Mouse (Mus musculus): ENCODE measurements at regions not wholly inside any gene's neighbourhood (a gene's known extent, or its start where the extent isn't known, plus 50 kb on each side); places are given as distances from the start of the nearest gene placed in this dataset.

DNA sequence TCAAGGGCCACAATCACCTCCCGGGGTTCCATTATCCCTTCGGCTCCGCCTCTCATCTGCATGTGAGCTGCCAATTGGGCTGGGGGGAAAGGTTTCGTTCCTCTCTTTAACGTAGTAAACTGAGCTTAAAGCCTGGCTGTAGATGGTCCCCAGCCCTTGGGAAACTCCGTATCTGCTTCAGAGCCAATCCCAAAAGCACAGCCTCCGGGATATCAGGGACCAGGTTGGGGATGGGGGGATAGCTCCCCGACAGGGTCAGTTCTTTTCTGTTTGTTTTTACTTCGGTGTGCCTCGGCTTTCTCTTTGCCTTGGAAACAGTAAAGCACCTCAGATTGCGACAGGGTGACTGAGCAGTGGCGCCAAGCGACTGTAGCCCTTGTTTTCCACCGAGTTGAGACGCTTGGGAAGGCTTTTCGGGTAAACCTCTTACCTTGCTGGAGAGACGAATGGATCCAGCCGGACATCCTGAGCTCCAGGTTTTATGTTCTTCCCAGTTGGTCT is 64.5 kb downstream of the Tfap2c start:
- intact Hi-C loops (cut with DNase I): no loop called here
- no peak for DNase-seq

DNA sequence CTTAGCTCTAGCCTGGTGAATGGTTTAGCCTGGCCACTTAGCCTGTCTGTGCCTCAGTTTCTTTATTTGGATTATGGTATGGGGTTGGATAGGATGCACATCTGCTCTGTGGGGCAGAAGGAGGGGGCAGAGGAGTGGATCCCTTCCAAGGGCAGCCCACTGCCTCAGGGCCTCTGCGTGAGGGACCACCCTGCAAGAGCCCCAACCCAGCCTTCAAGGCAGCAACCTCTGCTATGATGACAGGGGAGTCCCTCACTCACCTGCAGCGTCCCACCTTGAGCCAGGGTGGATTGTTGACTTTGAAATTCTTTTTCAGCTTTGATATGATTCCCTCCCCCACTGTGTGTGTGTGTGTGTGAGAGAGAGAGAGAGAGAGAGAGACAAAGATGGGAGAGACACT is 65.8 kb downstream of the Tfap2c start:
- DNase-seq: no peak
- intact Hi-C loops (cut with DNase I): no loop called here

DNA sequence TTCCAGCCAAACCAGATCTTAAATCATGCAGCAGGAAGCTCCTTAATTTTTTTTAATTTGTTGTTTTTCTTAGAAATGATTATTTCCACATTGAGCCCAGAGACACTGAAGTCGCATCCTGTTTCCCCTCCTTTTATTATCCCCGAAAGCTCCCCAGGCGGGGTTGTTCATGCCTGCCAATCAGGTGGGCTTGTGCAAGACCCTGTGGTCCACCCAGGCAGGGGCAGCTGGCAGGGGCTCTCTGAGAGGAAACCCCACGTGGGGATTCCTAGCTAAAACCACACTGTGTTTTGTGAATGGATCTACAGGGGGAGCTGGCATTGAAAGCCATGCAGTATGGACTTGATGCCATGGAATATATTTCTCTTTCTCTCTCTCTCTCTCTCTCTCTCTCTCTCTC is 66.2 kb downstream of the Tfap2c start:
- intact Hi-C loops (cut with DNase I): no loop called here
- DNase-seq: no peak

DNA sequence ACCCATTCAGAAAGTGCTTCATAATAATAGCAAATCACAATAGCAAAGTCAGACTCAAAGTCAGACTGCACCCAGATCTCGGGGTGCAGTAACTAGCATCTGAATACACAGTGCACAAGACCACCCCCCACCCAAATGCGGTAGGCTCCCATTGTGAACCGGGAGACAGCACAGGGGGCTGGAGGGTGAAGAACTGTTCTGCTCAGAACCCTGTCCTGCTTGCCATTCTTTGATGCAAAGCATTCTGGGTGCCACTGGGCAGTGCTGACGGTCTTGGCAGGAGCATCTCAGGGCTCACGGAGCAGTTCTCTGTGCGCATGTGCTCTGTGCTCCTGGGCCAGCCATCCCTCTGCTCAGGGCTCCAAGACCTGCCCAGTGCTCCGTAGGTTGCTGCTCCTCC is 69.8 kb downstream of the Tfap2c start:
- intact Hi-C loops (cut with DNase I): no loop called here

DNA sequence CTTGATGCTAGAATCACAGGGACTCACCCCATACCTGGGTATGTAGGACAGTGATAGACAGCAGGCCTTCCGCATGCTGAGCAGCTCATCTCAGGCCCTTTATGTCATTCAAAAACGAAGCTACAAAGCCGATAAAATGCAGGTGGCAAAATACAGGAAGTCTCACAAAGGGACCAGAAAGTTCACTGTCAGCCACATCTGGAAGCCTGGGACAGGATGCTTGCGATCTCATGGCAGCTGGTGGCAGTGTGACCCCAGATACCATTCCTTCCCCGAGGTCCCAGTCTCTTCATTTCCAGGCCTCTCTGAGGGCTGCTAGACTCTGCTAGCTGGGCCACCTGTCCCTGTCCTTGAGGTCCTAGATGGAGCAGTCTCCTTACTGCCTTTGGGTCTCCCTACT is 70.6 kb downstream of the Tfap2c start:
- intact Hi-C loops (cut with DNase I): no loop called here
- no peak for DNase-seq

More for the DNA sequence above, 69.8 kb downstream of the Tfap2c start:
- DNase-seq: no peak

DNA sequence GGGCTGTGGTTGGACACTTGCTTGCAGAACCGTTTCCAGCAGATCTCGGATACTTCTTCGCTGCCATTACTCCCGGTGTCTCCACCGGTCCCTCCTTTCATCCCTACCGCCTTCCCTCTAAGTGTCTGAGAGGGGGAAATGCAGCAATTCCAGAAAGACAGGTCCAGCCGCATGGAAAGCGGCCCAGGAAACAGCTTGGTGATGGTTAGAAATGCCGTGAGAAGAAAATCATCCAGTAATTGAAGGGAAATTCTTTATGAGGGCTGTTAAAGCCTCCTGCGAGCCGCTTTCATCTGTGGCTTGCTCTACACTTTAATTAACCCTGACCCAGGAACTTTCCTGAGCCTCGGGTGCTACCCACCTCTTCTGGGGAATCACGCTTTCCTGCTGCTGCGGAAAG is 74.3 kb downstream of the Tfap2c start:
- DNase-seq: no peak
- intact Hi-C loops (cut with DNase I): no loop called here

DNA sequence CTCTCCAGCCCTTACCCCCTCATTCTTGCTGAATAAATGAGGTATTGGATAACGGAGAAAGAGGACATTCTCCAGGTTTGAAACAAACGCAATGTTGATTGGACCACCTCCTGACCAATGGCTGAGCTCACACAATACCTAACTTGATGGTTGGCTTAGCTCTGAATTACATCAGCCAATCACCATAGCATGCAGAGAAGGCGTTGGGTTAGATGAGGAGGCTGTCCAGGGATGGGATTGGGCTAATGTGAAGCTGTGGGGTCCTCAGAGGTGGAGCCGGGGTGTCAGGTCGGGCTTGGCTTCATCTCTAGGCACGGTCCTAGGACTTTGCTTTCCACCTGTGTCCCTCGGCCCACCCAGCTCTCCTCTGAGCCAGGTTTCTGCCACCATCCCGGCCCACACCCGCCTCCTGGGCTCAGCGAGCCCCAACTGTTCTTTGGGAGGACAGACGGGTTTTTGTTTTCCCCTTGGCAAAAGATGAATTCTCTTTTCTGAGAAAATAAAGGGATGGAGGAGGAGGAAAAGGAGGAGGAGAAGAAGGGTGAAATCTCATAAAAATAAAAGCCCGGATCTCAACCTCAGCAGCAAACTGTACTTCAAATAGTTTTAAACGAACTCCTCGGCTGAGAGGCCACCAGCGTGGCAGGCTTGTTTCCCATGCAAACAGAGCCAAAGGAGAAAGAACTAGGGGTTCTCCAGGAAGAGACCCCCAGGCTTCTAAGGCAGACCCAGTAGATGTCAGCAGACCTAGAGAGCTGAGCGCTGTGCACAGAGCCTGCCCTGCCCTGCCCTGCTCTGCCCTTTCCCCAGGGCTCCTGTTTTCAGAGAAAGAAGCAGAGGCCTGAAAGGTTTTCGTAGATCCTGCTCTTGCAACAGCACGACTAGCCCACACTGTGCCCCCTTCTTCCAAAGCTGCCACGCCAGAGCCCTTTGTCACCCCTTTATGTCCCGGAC is 78.2 kb downstream of the Tfap2c start:
- intact Hi-C loops (cut with DNase I): no loop called here
- no peak for DNase-seq

DNA sequence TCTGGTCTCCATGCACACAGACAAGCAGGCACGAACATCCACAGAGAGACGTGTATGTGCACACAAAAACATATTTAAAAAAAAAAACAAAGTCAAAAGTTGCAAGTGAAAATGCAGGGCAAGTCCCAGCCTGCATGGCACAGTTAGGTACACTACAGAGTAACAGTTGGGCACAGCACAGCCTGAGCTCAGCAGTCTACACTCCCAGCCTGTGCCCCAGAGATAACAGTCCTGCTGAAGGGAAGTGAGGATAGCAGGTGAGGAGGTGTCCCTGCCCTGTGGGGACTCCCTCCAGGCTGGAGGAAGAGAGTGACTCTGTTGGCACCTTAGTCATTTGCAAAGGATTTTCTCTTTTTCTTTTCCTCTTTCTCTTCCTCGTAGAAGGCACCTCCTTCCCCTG is 80.9 kb downstream of the Tfap2c start:
- no peak for DNase-seq
- intact Hi-C loops (cut with DNase I): no loop called here

DNA sequence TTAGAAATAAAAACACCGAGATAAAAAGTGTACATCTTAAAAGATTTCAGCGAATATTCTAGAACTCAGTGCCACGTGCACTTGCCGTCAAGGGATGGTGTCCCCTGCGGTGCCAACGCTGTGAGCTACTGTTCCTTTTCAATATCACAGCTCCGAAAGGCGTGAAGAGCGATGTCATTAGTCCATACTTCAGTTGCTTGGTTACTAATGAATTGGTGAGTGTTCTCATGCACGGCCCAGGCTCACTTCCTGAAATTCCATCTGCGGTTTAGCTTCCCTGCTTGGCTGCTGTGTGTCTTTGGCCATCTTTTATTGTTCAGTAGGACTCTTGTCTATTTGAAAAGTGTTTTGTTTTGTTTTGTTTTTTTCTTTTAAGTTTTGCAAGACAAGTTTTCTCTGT is 93.2 kb downstream of the Tfap2c start:
- intact Hi-C loops (cut with DNase I): no loop called here
- DNase-seq: no peak

DNA sequence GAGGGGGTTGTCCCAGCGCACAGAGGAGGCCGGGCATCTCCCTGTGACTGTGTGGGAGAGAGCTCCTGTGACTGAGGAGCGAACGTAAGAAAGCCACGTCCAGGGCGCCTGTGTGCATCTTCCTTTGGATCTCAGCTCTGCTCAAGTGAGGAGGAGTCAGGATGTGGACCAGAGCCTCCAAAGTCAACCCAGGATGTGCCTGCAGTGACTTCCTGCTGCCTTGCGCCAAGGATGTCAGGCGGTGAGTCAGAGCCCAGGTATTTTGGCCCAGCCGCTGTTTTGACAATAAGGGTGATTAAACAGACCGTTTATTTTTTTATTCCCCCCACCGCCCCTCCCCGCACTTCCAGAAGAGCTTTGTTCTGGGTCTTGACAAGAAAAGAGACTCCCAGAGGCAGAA is 94.5 kb downstream of the Tfap2c start:
- intact Hi-C loops (cut with DNase I): no loop called here
- DNase-seq: peak; percentile 15 to 16

DNA sequence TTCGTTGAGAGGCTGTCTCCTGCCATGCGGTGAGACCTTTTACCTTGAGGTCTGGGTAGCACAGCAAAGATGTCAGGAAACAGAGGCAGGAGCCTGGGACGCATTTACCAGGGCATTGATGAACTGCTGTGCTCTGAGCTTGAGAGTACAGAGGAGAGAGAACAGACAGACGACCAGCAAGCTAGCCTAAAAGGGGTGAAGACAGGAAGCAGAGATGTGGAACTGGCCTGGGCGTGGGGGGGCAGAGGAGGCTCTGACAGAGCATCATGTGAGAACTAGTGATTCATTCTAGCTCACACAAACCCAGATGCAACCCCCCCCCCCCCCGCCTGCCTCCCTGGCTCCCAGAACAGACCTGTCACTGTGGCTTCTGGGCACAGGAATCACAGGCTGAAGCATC is 95.1 kb downstream of the Tfap2c start:
- no peak for DNase-seq
- intact Hi-C loops (cut with DNase I): no loop called here

DNA sequence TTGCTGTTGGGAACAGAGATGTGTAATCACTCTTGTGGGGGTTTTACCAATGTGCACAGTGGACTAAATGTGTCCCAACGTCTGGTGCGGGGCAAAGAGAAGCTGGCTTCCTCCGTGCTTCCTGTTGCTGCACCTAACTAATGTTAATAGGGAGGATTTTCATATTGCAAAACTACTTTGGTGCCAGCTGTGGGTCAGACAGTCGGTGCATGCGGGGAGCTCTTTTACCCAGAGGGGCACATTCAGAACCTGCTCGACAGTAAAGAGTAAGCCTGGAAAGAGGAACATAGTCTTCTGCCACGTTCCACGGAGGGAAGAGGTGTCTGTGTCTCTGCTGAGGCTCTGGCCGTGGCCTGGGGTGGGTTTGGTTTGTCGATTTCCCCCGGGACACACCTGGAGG is 98.7 kb downstream of the Tfap2c start:
- DNase-seq: no peak
- intact Hi-C loops (cut with DNase I): no loop called here

DNA sequence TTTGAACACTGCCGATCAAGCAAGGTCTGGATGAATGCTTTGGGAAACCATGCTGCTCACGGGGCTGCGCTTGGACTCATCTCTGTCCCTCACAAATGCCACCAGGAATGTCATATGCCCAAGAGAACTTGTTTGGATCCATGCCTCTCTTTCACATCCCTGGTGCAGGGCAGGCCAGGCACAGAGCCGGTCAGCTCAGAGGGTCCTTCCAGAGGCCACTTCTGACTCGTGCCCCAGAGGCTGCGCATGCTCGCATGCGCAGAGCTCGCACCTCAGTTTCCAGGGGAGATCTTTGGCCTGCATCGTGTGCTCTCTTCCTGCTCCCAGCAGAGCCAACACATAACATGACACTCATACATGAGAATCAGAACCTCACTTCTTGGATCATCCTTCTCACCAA is 111.1 kb downstream of the Tfap2c start:
- DNase-seq: no peak
- intact Hi-C loops (cut with DNase I): no loop called here

DNA sequence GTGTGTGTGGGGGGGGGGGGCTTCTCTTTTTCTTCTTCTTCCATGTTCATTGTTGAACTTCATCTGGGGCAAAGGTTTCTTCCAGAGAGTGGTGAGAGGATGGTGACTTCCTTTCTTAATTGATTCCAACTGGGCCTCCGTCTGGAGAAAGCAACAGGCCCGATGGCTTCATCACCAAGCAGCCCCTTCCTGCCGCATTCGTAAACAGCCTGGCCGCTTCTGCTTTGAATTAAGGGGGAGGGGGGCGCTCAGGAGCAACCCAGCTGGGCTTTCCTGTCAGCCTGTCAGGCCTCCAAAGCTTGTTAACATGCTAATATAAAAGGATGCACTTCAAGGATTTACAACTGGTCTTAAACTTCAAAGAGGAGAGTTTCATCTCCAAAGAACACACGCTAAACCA is 111.5 kb downstream of the Tfap2c start:
- DNase-seq: no peak
- intact Hi-C loops (cut with DNase I): no loop called here

DNA sequence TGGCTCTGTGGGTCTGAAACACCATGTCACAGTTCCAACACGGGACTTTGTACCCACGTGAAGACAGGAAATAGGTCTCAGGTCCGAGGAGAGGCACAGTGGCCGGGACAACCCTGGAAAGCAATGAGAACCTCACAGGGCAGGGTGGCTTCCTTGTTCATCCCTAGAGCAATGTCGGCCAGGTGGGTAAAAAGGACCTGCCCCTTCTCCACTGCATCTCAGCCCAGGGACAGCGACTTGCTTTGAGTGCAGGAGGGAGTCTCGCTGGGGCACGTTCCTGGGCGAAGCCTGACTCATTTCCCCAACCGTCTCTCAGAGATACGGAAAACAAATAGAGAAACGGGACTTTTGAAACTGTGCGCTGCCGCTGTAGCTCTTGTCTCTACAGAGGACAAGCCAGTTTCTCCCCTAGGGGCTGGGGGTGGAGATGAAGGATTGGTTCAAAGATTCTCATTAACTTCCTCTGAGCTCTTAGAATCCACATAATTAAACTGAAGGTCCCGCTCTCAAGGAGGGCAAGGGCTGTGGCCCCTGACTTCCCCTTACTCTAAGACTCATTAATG is 112.1 kb downstream of the Tfap2c start:
- intact Hi-C loops (cut with DNase I): no loop called here
- no peak for DNase-seq

DNA sequence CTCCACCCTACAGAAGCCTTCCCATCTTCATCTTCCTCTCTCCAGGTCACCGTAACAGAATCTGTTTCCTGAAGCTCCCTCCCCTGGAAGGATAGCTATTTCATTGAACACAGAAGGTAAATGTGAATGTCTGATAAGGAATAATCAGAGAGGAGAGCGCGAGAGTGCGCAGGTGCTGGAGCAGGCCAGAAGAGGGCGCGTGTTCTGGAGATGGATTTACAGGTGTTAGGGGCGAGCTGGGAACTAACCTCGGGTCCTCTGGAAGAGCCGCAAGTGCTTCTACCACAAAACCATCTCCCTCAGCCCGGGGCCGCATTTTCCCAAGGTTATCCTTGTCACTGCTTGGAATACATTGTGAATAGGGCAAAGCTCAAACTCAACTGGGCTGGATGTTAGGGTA is 112.8 kb downstream of the Tfap2c start:
- DNase-seq: no peak
- intact Hi-C loops (cut with DNase I): no loop called here

DNA sequence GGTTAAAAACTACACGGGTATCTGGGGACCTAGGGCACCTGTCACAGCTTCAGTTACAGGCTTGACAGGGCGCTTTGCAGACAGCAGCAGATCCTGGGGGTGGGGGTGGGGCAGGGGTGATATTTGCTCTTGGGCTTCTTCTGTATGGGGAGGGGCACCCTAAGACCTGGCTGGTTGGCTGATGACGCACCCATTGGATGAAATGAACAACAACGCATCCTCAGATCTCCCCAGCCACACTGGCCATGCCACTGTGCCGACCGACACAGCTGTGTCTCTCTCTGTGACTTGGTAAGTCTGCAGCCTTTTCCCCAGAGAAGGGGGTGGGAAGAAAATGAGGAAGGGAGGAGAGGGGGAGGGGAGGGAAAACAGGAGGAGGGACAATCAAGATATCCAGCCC is 114.3 kb downstream of the Tfap2c start:
- intact Hi-C loops (cut with DNase I): no loop called here
- no peak for DNase-seq

DNA sequence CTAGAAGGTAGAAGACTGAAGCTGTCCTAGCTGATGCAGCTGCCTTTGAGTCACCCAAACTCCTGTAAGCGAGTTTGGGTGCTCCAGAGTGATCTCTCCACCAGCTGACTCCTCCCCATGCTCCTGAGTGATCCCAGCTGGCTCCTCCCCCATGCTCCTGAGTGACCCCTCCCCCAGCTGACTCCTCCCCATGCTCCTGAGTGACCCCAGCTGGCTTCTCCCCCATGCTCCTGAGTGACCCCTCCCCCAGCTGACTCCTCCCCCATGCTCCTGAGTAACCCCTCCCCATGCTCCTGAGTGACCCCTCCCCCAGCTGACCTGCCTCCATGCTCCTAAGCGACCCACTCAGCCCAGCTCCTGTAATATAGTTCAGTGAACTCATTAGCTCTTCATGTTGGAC is 123.7 kb downstream of the Tfap2c start:
- intact Hi-C loops (cut with DNase I): no loop called here
- DNase-seq: no peak

DNA sequence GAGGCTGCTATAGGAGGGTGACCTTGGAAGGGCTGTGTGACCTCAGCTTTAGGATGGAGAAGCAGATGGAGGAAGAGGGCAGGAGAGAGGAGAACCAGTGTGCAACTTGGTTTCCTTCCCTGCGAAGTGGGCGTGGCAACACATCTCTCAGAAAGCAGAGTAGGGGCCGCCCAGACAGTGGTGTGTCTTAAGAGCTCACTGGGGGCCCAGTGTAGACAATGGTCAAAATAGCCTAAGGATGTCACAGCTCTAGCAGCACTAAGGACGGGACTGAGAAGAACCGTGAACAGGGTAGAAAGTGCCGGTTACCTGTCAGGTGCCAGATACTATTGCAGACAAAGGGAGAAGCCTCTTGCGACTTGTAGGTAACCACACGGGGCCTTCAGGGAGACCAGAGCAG is 125.2 kb downstream of the Tfap2c start:
- intact Hi-C loops (cut with DNase I): no loop called here
- no peak for DNase-seq

DNA sequence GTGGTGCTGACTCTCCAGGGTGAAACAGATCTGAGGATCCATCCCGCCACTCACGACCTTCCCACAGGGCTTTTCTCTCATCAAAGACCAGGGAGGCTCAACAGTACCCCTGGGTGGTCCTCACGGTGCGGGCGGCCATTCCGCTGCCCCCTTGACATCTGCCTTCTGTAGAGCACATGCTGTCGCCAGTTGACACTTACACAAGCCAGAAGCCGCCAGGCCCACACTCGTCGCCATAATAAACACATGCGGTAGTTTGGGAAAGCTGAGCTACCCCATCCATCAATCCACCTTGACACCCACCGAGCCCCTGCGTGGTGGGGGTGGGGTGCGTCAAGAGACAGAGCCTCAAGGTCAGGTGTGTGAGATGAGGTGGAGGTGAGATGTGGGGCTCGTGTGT is 125.7 kb downstream of the Tfap2c start:
- DNase-seq: no peak
- intact Hi-C loops (cut with DNase I): no loop called here

DNA sequence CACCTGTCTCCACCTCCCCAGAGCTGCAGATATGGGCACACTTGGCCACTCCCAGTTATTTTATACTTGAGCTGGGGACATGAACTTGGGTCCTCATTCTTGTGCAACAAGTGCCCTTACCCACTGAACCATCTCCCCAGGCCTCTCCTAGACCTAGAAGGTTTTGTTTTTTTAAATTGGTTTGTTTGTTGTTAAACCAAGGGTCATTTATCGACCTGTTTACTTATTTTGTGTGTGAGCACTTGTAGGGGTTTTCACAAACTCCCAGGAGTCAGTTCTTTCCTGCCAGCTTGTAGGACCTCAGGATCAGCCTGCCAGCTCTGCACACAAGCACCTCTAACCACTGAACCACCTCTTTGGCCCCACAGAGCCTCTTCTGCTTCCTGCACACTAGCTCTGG is 140.8 kb downstream of the Tfap2c start:
- intact Hi-C loops (cut with DNase I): no loop called here
- DNase-seq: no peak

DNA sequence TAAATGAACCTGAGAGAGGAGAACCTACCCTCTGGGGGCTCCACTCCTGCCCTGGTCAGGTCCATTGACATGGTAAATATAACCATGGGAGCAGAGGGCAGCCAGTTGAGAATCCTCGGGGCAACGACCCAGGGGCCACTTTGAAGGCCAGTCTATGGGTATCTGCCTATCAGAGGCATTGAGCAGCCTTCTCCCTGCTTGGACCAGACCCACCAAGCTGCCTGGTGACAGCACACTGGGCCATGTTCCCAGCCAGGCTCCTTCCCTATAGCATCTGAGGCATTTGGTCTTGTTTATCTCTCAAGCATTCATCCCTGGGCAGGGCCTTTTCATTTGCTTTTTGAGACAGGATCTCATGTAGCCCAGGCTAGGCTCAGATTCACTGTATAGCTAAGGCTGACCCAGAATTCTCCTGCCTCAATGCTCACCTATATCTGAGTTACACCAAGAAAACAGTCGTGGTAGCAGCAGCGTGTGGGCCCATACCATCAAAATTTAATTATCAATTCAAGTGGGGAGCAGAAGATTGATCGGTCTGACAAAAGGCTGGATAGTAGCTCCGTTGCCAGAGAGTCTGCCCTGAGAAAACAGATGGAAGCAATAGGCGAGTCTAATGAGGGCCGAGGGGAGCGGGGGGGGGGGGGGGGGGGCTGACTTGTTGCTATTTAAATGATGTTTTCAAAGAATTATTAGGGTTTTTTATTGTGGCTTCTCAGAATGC is 141.7 kb downstream of the Tfap2c start:
- no peak for DNase-seq
- intact Hi-C loops (cut with DNase I): no loop called here
